Mouse (Mus musculus) kidney, postnatal 25 days (tissue): Measurements from ENCODE around the gene Nupr1l.
A peak's percentile ranks its signal among the peaks of the same experiment; 100 is the strongest.
"Not testable (repeated sequence)": the region's sequence is repeated elsewhere in the genome, so short reads cannot be mapped to it uniquely, and the experiment has no call there.

ENCODE experiments used
- DNase-seq, 2 experiments: peaks; one replicate each; pipeline ENCODE4 v3.0.0; 2021; ENCODE audit warnings: mixed read lengths in 2 of 2

The Nupr1l gene

DNA sequence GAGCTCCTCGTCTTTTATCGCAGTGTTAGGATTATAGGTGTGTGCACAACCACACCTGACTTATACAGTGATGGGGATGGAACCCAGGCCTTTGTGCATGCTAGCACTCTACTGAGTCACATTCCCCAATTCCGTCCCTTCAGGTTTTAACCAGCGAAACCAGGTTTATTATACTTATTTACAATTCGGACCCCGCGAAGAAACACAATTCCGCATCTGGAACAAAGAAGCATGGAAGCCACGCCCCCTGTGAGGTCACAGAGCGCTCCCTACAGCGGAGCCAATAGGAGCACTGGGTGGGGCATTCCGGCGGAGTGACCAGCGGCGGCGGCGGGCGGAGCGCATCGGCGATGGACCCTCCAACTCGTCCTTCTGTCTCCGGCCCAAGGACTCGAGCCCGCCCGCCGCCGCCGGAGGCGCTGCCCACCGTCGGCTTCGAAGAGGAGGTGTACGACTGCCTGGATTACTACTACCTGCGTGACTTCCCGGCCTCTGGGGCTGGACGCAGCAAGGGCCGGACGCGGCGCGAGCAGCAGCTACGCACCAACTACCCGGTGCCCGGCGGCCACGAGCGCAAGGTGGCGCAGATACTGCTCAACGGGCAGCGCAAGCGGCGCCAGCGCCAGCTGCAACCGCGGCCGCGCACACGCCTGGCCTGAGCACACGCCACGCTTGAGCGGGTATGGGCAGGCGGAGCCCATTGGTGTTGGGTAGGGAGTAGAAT lies at the start of gene Nupr1l:
Nupr1l (plus strand) TSS at position 299 of the 724 bp plus-strand sequence.
- peak; percentile 96 to 97 for DNase-seq

DNA sequence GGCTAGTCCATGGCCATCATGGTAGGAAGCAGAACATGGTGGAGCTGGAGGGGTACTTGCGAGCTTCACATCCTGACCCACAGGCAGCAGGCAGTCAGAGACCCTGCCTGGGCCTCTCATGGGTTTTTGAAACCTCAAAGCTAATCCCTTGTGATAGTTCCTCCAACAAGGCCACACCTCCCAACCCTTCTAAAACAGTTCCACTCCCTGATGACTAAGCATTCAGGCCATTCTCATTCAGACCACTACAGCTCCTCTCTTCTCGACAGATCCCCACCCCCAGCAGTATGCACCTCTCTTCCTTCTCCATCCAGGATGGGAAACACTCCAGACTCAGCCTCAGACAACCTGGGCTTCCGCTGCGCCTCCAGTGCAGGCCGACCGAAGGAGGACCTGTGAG lies 46.0 kb upstream of the Nupr1l start:
- DNase-seq: no peak

DNA sequence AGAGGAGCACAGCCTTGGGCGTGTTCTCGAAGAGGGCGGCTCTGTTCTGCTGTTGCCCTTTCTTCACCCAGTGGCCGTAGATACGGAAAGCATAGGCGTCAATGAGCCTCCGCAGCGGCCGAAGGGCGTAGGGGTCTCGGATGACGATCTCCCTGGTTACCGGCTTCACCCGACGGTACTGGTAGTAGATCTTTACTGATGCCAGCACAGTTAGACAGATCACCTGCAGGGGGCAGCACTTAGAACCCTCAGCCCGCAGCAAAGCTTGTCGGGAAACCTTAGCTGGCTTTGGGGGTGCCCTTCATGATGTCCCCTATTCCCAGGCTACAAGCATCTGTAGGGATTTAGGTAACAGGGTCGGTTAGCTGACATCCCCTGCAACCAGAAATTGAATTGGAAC lies 43.9 kb upstream of the Nupr1l start:
- peak; percentile 57 to 66 for DNase-seq

DNA sequence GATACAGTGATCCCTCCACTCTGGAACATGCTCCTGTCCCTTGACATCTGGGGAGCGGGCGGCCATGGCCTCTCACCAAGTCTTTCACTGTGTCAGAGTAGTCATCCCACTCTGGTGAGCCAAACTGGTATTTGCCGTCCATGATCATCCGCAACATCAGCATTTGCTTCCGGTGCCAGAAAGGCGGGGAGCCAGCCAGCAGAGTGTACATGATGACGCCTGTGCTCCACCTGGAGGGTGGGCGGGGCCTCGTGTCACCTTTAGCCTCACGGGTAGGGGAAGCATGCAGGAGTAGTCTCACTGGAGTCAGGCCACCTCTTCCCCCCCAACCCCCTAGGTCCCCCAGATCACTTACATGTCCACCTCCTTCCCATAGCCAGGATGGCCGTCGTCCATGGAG lies 42.5 kb upstream of the Nupr1l start:
- no peak for DNase-seq

DNA sequence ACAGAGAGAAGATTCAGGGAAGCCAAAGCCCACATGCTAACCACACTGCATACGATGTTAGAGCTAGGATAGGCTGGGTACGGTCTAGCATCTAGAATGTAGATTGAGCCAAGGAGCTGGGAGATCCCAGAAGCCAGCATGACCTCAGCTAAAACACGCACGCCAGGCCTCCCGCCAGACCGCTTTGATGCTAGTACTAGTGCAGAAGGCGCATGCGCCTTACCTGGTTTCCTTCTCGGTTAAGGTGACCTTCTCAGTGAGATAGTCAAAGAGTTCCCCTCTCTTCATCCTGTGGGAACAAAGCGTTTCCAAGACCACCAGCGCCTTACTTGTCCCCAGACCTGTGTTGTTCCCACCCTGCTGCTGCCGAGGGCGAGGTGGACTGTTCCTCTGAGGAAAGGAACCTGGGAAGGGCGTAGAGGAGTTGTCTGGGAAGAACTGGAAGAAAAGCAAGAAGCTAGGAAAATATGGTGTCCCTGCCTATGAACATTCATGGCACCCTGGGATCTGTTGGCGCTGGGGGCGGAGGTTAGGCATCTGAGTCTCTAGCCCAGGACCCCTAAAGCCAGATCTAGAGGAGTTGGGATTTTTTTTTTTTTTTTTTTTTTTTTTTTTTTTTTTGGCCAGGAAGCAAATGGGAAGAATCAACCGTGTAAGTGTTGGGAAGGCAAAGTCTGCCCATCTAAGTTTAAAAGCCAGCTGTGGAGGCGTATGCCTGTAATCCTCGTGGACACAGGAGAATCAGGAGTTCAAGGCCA lies 38.9 kb upstream of the Nupr1l start:
- DNase-seq: no peak

DNA sequence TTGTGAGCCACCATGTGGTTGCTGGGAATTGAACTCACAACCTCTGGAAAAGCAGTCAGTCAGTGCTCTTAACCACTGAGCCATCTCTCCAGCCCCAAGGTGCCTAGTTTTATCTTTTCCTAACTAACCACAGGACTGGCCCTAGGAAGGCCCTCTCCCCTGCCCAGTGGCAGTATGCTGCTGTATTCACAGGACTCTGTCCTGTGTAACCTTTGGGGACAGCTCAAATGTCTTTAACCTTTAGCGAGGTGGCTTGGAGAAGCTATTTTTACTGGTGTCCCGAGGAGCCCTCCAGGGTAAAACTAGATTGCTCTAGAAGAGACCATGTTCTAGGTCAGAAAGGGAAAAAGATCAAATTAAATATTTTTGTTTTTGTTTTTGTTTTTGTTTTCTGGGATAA lies 37.1 kb upstream of the Nupr1l start:
- no peak for DNase-seq

DNA sequence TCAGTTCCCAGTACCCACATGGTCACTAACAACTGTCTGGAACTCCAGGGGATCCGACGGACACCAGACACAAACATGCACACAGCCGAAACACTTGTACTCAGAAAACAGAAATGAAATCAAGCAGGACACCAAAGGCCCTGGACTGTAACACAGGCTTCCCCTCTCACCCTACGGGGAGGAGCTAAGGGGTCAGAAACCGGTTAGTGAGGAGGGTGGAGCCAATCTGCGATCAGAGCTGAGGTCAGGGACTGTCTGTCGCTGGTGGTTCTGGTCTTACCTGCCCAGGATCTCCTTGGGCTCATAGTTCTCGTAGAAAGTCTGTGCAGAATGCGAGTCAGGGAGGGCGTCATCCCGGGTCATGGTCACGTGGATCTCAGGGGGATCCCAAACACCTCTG lies 34.4 kb upstream of the Nupr1l start:
- DNase-seq: no peak

GRCm38 (mm10) chr5:129875098-129875497 lies 33.2 kb upstream of the Nupr1l start:
- DNase-seq: no peak

DNA sequence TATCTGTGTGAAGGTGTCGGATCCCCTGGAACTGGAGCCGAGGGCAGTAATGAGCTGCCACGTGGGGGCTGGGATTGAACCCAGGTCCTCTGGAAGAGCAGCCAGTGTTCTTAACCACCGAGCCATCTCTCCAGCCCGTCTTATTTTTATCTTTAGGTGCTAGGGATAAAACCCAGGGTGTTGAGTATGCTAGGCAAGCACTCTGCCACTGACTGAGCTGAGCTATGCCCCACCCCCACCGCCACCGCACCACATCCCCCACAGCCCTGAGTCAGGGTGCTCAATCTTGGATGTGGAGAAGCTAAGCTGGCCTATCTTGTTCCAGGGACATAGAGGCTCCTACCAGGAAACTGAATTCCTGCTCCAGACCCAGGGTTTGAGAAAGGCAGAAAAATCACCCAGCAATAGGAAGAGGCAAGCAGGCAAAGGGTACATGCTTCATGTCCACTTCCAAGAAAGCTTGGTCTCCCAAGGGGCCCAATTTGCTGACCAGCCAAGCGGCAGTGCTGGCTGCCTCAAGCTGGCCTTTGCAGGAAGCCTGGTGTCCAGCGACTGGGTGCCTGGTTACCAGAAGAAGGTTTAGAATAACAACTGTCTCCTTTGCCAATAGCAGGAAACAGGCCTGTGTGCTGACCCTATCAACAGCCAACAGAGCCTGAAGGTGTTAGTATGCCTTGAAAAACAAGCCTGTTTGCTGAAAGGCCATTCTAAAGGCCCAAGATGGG lies 30.4 kb upstream of the Nupr1l start:
- DNase-seq: peak; percentile 12 to 61

DNA sequence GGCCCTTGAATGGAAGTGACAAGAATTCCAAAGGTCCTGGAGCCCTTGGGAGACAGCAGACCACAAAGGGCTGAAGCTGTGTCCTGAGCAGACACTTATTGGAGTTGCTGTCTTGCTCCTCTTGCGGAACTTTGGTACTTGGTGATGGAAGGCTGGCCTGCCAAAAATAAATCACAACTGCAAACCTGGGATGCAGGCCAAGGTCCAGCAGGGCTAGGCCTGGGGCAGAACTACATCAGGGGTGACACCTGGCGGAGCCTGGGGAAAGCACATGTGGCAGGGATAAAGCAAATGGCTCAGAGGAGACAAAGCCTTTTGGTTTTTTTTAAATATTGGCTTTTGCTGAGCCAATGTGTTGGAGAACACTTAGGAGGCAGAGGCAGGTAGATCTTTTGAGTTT lies 29.4 kb upstream of the Nupr1l start:
- DNase-seq: peak; percentile 87 to 90

- no peak for DNase-seq
Observed at GRCm38 (mm10) chr5:129879888-129880287, 28.5 kb upstream of the Nupr1l start.

DNA sequence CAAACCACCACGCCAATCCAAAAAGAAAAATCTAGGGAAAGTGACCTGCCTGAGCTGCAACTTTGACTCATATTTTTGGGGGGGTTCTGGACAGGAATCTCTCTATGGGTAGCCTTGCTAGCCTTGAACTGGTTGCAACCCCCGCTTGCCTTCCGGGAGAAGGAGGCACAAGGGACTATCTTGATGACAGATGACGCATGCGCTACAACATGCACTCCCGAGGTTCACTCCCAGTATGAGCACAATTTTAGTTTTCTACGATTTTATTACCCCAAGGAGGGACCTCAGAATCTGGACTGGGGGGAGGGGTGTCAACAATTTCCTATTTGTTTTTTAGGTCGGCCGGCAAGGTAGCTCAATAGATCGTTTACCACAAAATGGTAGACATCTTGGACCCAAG lies 22.1 kb upstream of the Nupr1l start:
- DNase-seq: peak in 1 of 2 experiments; percentile 44

DNA sequence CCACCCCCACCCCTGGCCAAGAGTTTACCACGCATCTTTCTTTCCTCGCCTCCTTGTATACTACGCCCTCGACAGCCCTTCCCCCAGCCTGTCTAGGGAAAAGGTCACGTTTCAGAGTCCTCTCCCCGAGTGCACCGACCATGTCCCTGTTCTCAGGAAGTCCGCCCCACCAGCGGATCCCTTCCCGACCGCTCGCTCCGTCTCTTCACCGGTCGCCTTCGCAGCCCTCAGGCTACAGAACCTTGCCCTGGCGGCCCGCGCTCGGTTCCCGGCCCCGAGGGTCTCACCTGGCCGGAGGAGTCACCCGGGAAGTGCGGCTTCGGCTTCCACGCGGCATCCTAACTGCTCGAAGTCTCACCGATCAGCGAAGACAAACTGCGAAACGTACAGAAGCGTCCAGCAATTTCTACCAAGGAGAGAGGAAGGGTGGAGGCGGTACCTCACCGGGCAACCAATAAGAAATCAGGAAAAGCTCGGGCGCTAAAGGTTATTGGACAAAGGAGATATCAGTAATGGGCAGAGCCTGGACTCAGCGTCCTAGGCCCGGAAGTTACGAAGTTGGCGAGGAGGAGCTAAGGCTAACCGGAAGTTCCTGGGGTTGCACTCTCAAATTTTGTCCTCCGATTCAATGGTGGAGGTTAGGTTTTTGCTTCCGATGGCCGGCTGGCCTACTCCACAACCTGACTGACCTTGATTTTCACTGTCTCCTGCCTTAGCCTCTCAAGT lies 21.3 kb upstream of the Nupr1l start, which contains the start of gene Chchd2:
Chchd2 (minus strand) TSS at position 560 of the 726 bp plus-strand sequence.
- DNase-seq: peak; percentile 94 to 97

- DNase-seq: not testable (repeated sequence)
Observed at GRCm38 (mm10) chr5:129890390-129890789, 17.9 kb upstream of the Nupr1l start.

DNA sequence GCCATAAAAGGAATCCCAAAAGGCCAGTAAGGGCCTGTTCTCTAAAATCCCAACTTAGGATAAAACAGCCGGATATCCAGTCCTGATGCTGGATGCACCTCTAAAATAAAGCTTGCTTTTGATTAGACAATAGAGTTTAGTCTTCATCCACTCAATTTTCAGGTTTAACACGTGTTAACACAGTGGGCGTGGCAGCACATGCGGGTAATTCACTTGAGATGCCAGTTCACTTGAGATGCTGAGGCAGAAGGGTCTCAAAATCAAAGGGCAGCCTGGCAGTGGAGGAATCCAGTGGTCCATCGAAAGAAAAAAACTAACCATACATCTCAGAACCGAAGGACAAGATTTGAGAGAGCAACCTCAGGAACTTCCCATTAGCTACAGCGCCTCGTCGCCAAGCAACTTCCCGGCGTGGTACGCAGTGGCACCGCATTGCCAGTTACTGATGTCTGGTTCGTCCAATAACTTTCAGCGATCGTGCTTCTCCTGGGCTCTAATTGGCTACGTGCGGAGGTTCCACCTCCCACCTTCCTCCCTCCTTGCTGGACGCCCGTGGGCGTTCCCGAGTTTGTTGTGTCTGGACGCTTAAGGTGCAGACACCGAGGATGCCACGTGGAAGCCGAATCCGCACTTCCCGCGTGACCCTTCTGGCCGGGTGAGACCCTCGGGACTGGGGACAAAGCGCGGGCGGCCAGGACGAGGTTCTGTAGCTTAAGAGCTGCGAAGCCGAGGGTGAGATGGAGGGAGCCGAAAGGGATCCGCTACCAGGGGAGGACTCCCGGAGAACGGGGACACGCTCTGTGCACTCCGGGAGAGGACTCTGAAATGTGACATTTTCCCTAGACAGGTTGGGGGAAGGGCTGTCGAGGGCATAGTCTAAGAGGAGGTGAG lies 12.9 kb upstream of the Nupr1l start, which contains the start of gene Zbed5:
Zbed5 (plus strand) TSS at position 526 of the 891 bp plus-strand sequence.
- DNase-seq: peak; percentile 92 to 95

- DNase-seq: no peak
Observed at GRCm38 (mm10) chr5:129898449-129898848, 9.9 kb upstream of the Nupr1l start, which contains the start of gene Phkg1. Phkg1 (minus strand) TSS chr5:129898549.

DNA sequence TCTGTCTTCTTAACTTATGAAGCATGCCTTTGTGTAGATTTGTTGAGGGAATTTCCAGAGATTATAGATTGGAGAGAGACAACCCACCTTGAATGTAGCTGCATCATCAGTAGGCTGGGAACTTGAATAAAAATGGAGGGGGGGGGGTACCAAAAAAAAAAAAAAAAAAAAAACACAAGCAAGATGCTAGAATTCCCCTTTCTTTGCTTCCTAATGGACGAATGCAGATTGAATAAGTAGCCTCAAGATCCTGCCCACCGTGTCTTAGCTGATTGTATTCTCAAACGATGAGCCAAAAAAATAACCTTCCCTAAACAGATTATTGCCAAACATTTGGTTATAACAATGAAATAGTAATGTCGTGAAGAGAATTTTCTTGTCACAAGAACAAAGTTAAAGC lies 565 bp upstream of the Nupr1l start:
- DNase-seq: no peak

- DNase-seq: no peak
Observed at GRCm38 (mm10) chr5:129909147-129909546, 807 bp downstream of the Nupr1l start.

GRCm38 (mm10) chr5:129909591-129909990 lies 1.3 kb downstream of the Nupr1l start:
- no peak for DNase-seq

- peak; percentile 29 to 40 for DNase-seq
Observed at GRCm38 (mm10) chr5:129914024-129914423, 5.7 kb downstream of the Nupr1l start.

DNA sequence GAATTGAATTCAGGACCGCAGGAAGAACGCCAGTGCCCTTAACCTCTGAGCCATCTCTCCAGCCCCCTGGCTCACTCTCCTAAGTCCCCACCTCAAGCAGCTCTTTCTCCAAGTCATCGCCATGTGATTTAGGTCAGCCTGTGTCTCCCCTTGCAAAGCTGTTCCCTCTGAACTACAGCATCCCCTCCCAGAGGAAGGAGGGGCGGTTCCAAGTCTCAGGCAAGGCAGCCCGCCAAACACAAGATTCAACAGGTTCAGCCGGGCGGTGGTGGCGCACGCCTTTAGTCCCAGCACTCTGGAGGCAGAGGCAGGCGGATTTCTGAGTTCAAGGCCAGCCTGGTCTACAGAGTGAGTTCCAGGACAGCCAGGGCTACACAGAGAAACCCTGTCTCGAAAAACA lies 7.2 kb downstream of the Nupr1l start:
- not testable (repeated sequence) for DNase-seq
